13 mouse cellular contexts compared by ENCODE assay signal in the genomic region with DNA sequence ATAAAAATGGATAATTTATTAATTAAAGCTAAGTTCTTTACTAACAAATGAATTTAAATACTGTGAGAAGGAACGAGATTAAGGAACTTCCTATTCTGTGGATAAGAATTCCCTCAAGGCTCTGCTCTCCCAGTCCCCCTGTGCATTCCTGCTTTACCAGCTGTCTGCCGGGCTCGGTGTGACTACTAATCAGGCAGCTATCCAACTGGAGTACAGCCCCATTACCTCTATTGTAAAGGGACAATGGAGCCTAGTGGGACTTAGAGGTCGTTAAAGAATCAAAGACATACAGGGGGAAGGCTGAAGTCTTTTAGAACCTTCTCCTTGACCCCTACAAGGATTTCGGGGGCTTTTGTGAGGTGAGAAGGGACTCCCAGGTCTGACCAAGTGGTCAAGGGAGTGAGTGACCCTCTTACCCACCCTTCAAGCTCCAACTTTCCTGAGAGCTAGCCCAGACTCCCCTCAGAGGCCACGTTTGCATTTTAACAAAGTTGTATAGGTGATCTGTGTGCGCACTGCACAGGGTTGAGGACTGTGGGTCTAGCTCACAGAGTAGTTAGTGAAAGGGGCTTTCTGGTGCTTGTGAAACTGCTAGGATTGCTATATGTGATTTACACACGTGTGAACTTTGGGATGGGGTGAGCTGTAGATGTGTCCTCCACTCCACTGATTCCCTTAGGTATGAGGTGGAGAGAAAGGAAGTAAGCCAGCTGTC. TPM values are rescaled to one million over a fixed set of nuclear protein-coding genes. Genes with fewer than 3 reads are reported as not detected.
DNase-seq lines count a peak whose midpoint lies in the region; ATAC-seq and TF ChIP-seq lines count a peak whose summit lies in the region.
"Had no signal": no experiment of that assay in that cellular context is flagged by ENCODE, and none has a peak within 500 bp of the region (broad histone marks: within the 10 kb centered on the region; RNA-seq: fewer than 3 reads in every experiment).

No protein-coding gene starts in this region.

- no peaks in the 10 kb centered on the region for H3K9me3 ChIP-seq in forebrain, embryonic 13.5 days (replicated peaks)
- no peaks in the 10 kb centered on the region for H3K9me3 ChIP-seq in lung, postnatal 0 days (ENCODE audit: low read length)
- H3K9me3 ChIP-seq: heart, embryonic 15.5 days; limb, embryonic 12.5 days had no signal

- TF ChIP-seq EP300 in lung, postnatal 0 days (IDR thresholded peaks at IDR 0.05): no peak

- H3K4me3 ChIP-seq in forebrain, embryonic 13.5 days: no peak overlapping the region
- H3K4me3 ChIP-seq in lung, postnatal 0 days (ENCODE audit: low read depth, low read length): no peak overlapping the region
- no peak overlapping the region for H3K4me3 ChIP-seq in thymus, adult 2 months (ENCODE audit: control insufficient read depth, insufficient read depth, low read length)
- H3K4me3 ChIP-seq: heart, embryonic 15.5 days; limb, embryonic 12.5 days had no signal

- 11% methylated on average over 8 of the region's 8 CpGs for WGBS in forebrain, embryonic 13.5 days
- 49% methylated on average over 8 of the region's 8 CpGs for WGBS in lung, postnatal 0 days
- 81% methylated on average over 8 of the region's 8 CpGs for WGBS in thymus, adult 2 months

- H3K4me1 ChIP-seq in forebrain, embryonic 13.5 days: peaks cover 43% of the 10 kb centered on the region
- H3K4me1 ChIP-seq in lung, postnatal 0 days (ENCODE audit: insufficient read depth, low read depth, low read length): no peaks in the 10 kb centered on the region
- peaks cover 2% of the 10 kb centered on the region; the same call in 1 of the 2 replicates for H3K4me1 ChIP-seq in thymus, adult 2 months (replicated peaks; ENCODE audit: control insufficient read depth, insufficient read depth, low read length)
- H3K4me1 ChIP-seq: limb, embryonic 12.5 days had no signal

- ATAC-seq in forebrain, embryonic 13.5 days: peak; percentile 94
- ATAC-seq in lung, postnatal 0 days: no peak

- H3K9ac ChIP-seq in forebrain, embryonic 13.5 days: no peak overlapping the region
- H3K9ac ChIP-seq in lung, postnatal 0 days (replicated peaks; ENCODE audit: low read depth): no peak overlapping the region
- H3K9ac ChIP-seq: heart, embryonic 15.5 days; limb, embryonic 12.5 days; lung, embryonic 14.5 days had no signal

- H3K4me2 ChIP-seq in forebrain, embryonic 13.5 days: peak overlapping the region; percentile 23; the same call in 1 of the 2 replicates
- no peak overlapping the region for H3K4me2 ChIP-seq in lung, postnatal 0 days (replicated peaks; ENCODE audit: low read depth, low read length)
- H3K4me2 ChIP-seq: heart, embryonic 15.5 days; limb, embryonic 12.5 days; lung, embryonic 14.5 days had no signal

- peak; percentile 75 for DNase-seq in embryo, embryonic 10 days (ENCODE audit: low spot score)
- peak; percentile 55 for DNase-seq in mesoderm, embryonic 11.5 days (ENCODE audit: low read depth, low spot score)
- DNase-seq in retina, embryonic 14.5 days (ENCODE audit: low spot score): peak; percentile 45
- no peak for DNase-seq in left cerebral cortex, adult 8-10 months (ENCODE audit: low spot score in 2 of 2)
- no peak for DNase-seq in lung, postnatal 0 days (ENCODE audit: low spot score)
- no peak for DNase-seq in thymus, adult 2 months
- DNase-seq: kidney, adult 2 months; lung, embryonic 14.5 days; thymus, postnatal 36 days had no signal

- TF ChIP-seq CTCF in lung, postnatal 0 days (IDR thresholded peaks at IDR 0.05): no peak
- TF ChIP-seq CTCF in thymus, adult 2 months (IDR thresholded peaks at IDR 0.05; ENCODE audit: borderline replicate concordance, control insufficient read depth, extremely low read depth, insufficient read depth, low read length, poor library complexity): no peak

- TF ChIP-seq POLR2A in thymus, adult 2 months (IDR thresholded peaks at IDR 0.05; ENCODE audit: control insufficient read depth, extremely low read depth, insufficient read depth, low read length, poor library complexity): no peak

- no peaks in the 10 kb centered on the region for H3K27me3 ChIP-seq in forebrain, embryonic 13.5 days
- H3K27me3 ChIP-seq in lung, postnatal 0 days (replicated peaks; ENCODE audit: insufficient read depth, low read length): no peaks in the 10 kb centered on the region
- H3K27me3 ChIP-seq in thymus, adult 2 months (ENCODE audit: control insufficient read depth, insufficient read depth, low read length): no peaks in the 10 kb centered on the region
- H3K27me3 ChIP-seq: heart, embryonic 15.5 days; limb, embryonic 12.5 days had no signal

- peaks cover 6% of the 10 kb centered on the region; the same call in 1 of the 2 replicates for H3K36me3 ChIP-seq in forebrain, embryonic 13.5 days (ENCODE audit: poor library complexity, severe bottlenecking)
- H3K36me3 ChIP-seq in lung, postnatal 0 days (ENCODE audit: insufficient read depth, low read length): no peaks in the 10 kb centered on the region
- no peaks in the 10 kb centered on the region for H3K36me3 ChIP-seq in thymus, adult 2 months (ENCODE audit: control insufficient read depth, insufficient read depth, low read length)
- H3K36me3 ChIP-seq: heart, embryonic 15.5 days; limb, embryonic 12.5 days had no signal

- H3K27ac ChIP-seq in forebrain, embryonic 13.5 days: peak overlapping the region; percentile 93
- no peak overlapping the region for H3K27ac ChIP-seq in lung, postnatal 0 days (ENCODE audit: low read length)
- no peak overlapping the region for H3K27ac ChIP-seq in thymus, adult 2 months (ENCODE audit: control insufficient read depth, insufficient read depth, low read length)
- H3K27ac ChIP-seq: heart, embryonic 15.5 days; limb, embryonic 12.5 days had no signal

RNA-seq across cellular contexts. Expression of a gene that starts 49.5 kb away (rescaled TPM):
- 5.9 and 6.7 TPM in 2 replicates for polyA plus RNA-seq in forebrain, embryonic 13.5 days (2015; fragmentation: Nextera tagmentation; extraction: Ambion mirVana)
- 1 to 10 TPM; 4.3 to 5.5 (median 5.4) TPM for total RNA-seq in left cerebral cortex, adult 8-10 months (2022)
- polyA plus RNA-seq in lung, postnatal 0 days (2015; fragmentation: Nextera tagmentation; extraction: Ambion mirVana): not detected in 2 replicates
- 0.05 and 0.11 TPM in 2 replicates for polyA plus RNA-seq in thymus, adult 2 months (2012; rRNA removed)
- total RNA-seq: gastrocnemius, adult 18-20 months had no signal
- polyA plus RNA-seq: kidney, adult 2 months; lung, embryonic 14.5 days had no signal

Comparison
In these comparisons a context has a peak if more than half of its experiments do, and no peak if none do; other contexts are left out.
1. DNase-seq: peak in embryo, embryonic 10 days (single experiment), mesoderm, embryonic 11.5 days (single experiment) and retina, embryonic 14.5 days (single experiment); none in left cerebral cortex, adult 8-10 months (0 of 2), lung, postnatal 0 days (single experiment) and thymus, adult 2 months (single experiment).